Mouse (Mus musculus) Muller cell, postnatal 12 days (primary cell): ENCODE measurements at regions not wholly inside any gene's neighbourhood (a gene's known extent, or its start where the extent isn't known, plus 50 kb on each side); places are given as distances from the start of the nearest gene placed in this dataset.
A peak's percentile ranks its signal among the peaks of the same experiment; 100 is the strongest.
"Not testable (repeated sequence)": the region's sequence is repeated elsewhere in the genome, so short reads cannot be mapped to it uniquely, and the experiment has no call there.

Source experiments
- DNase-seq: peaks from one replicate; pipeline ENCODE4 v3.0.0-alpha.2; 2015; ENCODE audit errors: inconsistent ontology term

DNA sequence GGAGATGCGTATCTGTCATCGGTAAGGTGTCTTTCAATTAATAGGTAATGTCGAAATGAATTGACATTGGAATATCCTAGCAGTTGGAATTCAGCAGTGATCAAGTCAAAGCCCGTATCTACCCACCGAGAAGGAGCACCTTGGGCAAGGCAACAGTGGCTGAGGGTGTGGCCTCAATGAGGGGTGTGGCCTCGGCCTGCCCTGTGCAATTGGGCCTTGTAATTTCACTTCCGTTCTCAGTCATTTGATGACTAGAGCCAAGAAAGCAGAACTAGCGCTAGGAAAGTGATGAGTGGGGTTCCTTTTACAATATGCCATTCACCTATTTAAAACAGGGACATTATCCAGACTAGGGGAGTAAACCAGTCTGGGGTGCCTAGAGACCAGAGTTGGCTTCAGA, 77.6 kb downstream of the Elovl4 start:
- no peak for DNase-seq

DNA sequence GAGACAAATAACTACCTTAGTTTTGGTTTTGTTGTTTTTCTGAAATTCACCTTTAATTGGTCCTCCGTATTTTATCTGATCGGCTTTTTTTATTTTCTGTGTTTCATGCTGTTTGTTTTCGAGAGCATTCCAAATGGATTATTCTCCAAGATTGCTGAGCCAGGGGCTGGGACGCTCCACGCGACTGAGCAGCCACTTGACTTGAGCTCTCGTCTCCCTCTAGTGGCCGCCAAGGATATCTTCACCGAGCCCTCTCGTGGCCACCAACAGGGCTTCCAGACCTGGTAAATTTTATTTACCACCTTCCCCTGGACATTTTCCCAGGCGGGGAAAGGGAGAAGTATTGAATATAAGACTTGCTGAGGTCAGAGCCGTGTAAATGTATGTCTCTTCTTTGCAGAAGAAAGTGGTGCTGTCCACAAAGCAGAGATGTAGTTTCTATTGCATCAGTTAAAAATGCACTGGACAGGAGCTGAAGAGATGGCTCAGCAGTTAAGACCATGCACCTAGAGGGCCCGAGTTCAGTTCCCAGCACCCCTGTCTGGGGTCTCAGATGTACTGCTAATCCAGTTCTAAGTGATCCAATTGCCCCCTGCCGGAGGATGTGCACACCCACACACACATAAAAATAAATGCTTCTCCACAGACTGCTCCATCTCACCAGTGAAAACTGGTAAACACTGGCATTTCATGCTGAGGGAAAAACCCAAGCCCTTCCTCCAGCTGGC, 78.5 kb downstream of the Elovl4 start:
- DNase-seq: peak; percentile 51

DNA sequence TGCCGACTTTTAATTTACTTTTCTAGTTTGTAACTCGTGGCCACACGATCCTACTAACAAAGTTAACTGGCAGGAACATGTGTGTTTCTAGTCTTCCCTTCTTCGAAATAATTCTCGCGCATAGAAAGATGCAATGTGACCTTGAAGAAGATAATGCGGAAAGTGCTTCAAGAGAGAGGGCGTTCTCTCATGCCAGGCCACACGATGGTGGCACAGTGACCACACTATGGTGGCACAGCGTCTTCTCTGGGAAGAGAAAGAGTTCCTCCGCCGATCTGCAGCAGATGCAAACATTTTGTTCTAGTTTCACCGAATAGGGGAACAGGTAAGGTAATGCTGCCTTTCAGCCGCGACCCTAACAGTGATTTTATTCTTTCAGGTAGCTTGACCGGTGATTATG, 79.1 kb downstream of the Elovl4 start:
- DNase-seq: no peak

DNA sequence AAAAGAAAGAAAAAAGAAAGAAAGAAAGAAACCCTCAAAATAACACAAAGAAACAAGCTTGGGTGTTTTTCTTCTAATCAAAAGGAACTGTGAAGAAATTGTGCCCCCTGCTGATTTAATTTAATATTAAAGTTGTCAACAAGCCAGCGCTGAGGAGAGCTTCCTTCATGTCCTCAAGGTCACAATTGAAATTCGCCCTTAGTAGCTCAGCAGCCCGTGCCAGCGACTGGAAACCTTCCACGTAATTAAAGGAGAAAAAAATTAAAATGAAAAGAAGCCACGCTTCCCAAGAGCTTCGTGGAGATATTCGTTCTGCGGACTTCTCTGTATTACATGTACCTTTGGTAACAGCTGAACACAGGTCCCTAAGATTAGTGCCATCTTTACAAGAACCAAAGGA, 80.0 kb downstream of the Elovl4 start:
- DNase-seq: peak; percentile 25

DNA sequence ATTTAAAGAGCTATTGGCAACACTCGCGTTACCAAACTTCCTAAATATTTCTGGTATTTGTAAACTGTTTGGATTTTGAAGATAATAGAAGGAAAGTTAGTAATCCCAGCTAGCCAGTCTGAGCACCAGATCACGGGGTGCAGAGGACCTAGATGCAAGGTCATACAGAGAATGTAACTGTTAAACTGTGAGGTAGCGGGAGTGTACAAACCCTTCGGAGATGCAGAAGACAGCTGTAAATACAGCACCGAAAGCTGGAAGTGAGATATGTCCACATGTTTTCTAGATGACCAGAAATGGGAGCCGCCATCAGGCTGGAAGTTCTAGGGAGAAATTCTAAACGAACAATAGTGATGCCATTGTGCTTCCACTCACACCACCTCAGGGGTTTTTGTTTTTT, 80.5 kb downstream of the Elovl4 start:
- DNase-seq: no peak

DNA sequence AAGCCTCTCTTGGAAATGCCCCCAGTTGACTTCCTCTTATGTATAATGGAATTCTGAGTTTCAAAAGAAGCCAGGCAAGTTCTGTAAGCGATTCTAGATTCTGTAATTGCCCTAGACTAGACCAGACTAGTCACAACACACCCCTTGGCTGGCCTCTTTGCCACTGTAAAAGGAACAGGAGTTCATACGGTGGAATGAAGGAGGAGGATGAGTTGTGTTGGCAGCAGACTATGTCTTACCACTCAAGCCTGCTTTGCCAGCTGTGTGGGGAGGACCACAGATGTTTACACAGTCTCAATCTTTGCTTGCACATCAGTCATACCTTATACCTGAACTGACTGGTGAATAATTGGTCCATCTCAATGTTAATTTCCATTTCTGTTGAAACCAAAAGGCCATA, 85.1 kb downstream of the Elovl4 start:
- DNase-seq: no peak

DNA sequence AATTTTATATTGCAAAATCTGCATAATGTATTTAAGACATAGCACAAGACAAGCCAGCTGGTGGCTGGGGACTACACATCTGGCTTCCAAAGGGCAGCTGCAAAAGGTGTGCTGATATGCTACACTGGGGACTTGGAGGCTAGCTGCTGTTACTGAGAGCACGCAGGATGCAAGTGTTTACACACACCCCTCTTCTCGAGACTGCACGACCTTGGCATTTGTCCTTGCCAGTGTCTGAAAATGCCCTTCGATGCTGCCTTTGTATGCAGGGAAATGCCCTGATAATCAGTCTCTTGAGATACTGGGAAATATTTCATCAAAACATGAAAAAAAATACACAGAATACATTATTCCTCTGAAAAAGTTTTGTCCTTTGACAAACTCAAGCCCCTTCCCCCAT, 86.3 kb downstream of the Elovl4 start:
- DNase-seq: no peak

DNA sequence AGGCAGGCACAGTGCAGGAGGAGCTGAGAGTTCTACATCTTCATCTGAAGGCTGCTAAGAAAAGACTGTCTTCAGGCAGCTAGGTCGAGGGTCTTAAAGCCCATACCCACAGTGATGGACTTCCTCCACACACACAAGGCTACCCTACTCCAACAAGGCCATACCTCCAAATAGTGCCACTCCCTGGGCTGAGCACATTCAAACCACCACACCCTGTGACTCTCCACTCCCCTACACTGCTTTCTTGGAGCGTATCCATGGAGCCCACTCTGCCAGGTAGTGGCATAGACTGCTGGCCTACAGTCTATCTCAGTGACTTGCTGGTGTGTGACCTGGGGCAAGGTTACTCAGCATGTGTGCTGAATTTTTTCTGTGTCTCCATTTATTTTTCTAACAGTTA, 88.0 kb downstream of the Elovl4 start:
- DNase-seq: not testable (repeated sequence)

DNA sequence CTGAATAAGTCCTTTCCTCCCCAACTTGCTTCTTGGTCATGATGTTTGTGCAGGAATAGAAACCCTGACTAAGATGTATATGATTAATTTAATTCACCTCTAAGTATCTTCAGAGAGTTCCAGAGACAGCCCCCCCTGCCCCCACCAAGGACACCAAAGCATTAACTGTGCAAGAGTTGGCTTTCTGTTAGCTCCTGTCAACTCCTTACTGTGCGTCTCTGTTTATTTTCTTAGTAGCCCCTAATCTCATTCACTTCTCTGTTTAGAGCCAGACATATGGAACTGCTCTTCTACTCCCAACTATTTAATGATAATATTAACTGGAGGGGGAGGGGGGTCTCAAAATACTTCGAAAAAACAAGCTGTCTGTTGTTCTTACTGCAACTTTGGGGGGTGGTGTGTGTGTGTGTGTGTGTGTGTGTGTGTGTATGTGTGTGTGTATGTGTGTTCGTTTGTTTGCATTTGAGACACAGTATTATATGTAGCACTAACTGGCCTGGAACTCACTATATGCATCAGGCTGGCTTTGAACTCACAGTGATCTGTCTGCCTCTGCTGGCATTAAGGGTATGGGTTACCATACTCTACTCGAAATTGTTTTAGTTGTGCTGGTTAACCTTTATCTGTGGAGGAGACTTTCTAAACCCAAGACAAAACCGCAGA, 89.8 kb downstream of the Elovl4 start:
- no peak for DNase-seq

DNA sequence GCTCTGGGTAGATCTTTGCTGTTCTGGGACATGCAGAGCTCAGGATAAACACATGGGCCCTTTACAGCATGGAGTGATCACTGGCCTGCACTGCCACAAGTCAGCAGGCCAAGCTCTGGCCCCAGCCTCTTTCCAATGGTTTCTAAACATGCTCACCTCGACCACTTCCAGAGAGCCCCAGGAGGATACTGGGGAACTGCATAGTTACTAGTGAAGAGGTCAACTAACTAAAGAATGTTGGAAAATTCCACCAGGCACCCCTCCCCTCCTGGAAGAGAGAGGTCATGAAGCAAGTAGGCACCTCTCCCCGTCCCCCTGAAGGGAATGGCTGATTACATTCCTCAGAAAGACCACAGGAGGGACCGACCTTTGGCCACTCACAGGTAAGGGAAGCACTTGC, 98.7 kb downstream of the Elovl4 start:
- no peak for DNase-seq

DNA sequence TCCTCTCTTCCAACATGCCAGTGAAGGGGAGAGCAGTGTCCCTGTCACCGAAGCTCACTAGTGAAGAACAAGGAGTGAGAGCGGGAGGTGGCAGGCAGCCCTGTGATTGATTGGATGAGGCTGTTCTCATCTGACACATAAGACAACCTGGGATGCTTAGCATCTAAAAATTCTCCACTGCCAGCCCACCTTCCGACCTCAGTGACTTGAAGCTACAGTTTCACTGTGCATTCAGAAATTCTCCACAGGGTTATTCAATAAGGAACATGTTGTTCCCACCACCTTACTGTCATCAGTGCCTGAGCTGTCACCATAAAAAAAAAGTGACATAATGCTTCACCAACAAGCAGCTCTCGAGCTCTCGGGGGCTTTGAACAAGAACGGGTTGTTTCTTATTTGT, 100.0 kb downstream of the Elovl4 start:
- DNase-seq: no peak

DNA sequence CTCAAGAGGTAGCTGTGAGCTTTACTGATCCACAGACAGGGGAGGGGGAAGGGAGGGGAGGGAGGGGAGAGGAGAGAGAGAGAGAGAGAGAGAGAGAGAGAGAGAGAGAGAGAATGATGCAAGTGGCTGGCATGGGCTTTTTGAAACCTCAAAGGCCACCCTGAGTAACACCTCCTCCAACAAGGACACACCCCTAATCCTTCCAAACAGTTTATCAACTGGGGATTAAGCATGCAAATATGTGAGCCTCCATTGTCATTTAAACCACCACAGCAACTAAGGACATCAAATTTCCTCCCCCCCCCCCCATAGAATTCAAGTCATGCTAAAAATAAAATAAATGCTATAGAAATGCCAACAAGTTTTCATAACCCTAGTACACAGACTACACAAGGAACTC, 101.9 kb downstream of the Elovl4 start:
- no peak for DNase-seq

DNA sequence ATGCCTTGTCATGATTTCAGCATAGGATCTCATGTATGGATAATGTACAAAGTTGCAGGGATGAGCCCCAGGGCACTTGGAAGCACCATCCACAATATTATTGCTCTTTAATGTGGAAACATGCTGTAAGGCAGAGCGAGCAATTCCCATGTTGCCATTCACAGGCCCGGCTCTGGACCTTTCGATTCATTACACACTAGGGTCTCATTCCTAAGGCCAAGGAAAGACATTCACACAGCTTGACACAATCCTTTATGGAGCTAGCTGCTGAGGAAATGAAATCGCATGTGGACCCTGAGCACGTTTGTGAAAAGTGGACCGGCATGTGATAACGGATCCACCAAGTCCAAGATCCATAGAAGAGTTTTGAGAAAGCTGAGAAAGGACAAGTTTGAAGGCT, 105.2 kb downstream of the Elovl4 start:
- DNase-seq: no peak

DNA sequence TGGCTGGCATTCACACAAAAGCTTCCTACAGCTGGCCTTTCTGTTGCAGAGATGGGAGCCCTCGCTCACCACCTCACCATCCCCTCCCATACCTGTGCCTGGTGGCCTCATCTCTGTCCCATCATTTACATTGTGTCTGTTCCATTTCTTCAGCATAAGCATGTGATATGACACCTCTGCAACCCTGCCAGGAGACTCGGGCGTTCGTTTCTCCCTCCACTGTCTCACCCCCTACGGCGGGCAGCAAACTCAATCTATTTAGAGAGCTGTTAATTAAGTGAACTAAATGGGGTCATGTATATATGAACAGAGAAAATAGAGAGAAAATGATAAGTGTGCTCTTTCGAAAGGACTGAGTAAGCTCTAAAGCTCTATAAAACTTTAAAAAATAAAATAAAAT, 106.0 kb downstream of the Elovl4 start:
- DNase-seq: no peak

DNA sequence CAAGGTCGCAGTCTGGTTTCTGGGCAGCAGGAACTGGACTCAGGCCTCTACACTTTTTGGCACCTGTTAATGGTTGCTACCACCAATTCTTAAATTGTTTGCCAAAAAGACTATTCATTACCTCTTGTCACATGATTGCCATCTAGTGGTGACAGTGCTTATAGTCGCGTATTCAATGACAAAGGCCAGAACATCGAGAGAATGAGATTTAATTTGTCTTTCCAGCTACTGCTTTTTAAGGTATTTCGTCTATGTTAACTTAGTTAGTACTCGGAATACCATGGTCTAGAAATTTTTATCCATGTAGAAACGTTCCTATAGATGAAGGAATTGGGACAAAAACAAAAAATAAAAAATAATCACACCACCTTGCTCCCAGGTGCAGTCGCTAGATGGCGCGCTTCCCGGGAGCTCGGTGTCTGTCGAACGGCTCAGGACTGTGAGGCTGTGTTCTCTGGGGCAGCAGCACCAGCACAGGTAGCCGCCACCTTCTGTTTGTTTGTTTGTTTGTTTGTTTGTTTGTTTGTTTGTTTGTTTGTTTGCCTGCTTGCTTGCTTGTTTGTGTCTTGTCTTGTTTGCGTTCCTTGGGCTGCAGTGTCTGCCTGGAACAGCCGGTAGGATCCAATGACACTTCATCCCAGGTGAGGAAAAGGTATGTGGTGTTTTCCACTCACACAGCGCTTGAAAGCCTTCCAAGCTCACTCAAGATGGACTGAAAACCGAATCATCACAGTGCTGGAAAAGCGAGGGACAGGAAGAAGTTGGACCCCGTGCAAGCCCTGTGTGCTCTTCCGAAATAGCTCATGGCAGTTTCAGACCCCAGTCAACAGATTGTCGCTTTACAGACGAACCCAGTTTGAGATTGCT, 114.5 kb downstream of the Elovl4 start:
- DNase-seq: peak; percentile 83
